Mouse (Mus musculus) thymus, postnatal 4 days (tissue): ENCODE data around the gene Aig1.

Experiments used
- DNase-seq: peaks from one replicate; pipeline ENCODE4 v3.0.0; 2021

Gene Aig1

GRCm38 (mm10) chr10:13844864-13845263, 23.9 kb downstream of the Aig1 start:
- no peak for DNase-seq

- DNase-seq: no peak
Observed at GRCm38 (mm10) chr10:13843746-13844145, 25.0 kb downstream of the Aig1 start.

DNA sequence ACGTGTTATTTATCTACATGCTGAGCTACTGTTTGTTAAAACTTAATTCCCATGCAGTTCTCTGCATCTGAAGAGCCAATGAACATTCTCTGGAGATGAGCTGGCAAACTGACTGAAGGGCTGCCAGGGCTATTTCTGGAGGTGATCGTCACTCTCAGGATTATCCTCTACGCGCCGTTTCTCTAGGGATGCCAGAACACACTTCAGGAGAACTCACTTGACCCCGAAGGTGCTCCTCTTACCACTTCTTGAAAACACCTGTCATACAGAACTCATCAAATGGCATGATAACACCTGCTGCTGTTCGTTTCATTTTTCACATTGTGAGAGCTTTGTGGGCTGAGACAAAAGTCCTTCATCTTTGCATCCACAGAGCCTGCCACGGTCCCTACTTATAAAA, 25.9 kb downstream of the Aig1 start:
- no peak for DNase-seq

DNA sequence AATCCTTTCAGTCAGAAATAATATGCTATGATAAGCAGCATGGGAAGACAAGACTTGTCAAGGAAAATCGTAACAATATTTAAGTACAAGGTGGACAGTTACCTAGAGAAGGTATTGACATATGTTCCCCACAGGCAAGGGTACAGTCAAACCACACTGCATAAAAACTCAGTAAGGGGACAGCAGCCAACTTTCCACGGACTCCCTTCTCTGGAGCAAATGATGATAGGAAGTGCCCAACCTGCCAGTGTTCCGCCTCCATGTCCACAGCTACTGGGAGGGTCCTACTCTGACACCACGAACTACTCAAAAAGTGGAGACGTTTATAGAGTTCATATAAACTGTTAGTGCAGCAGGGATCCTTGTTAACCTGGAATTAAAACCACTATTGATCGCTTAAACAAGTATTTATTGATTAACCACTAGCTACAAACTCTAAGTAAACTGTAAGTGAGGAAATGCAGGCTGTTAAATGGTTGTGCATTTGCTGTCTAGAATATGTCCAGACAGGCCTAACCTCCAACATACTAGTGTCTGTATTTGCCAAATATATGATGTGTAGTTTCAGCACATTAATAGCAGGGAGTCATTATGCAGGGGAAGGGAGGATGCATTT, 30.2 kb downstream of the Aig1 start:
- no peak for DNase-seq

- DNase-seq: no peak
Observed at GRCm38 (mm10) chr10:13837709-13838456, 30.9 kb downstream of the Aig1 start.

DNA sequence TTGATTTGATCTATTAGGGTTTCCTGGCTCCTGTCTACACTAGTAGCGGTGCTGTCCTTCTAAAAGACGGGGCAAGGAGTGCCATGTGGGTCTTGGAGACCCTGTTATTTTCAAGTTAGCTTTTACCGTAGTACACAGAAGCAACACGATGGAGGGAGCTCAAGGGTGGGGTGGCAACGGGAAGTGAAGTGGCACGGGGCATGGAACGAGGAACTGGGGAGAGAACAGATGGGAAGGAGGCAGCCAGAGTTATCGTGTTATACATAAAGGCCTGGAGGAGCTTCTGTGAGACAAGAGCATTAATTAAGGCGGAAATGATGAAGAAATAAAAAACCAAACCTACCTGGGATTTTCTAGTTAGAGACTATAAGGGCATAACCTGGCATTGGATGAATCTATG, 31.8 kb downstream of the Aig1 start:
- no peak for DNase-seq

DNA sequence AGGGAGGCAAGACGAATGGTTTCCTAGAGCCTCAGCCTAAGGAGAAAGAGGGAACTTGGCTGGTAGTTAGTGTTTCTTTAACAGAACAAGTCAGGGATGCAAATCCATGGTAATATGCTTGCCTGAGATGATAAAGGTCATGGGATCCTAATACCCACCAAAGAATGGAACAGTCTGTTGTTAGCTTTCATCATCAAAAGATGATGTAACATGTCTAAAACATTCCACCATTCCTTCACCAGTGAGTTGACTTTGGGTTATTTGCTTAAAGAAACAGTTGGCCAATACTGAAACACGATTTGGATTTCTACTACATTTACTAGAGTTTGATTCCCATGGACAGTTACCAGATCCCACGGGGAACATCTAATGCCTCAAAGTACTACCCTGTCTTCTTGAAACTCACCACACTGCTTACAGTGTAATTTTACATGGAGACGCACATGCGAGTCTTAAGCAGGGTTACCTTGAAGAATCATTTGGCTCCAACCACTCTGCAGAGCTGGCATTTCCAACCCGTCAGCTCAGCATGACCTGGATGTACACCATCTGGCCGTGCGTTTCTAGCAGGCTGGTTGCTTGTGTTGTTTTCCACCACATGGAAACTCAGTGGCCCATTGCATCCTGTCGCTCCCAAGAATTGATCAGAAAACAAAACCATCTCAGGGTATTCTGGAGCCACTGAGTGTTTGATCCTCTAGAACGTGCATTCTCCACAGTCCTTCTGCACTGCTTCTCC, 32.9 kb downstream of the Aig1 start:
- no peak for DNase-seq

DNA sequence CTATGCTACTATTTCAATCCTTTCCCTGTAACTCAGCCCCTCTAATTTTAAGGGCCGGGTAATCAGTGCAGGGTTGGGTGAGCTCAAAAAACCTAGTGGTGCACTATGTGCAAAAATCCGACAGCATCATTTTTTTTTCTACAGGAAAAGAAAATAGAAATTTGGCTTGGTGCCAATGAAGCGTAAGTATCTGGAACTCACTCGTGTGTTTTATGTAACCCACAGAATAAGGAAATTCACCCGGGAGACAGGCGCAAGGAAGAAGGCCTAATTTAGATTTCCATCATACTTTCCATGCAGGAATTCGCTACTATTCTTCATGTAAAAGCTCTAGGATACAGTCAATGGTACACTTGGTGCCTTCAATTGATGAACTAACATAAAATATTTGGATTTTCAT, 34.7 kb downstream of the Aig1 start:
- DNase-seq: no peak

DNA sequence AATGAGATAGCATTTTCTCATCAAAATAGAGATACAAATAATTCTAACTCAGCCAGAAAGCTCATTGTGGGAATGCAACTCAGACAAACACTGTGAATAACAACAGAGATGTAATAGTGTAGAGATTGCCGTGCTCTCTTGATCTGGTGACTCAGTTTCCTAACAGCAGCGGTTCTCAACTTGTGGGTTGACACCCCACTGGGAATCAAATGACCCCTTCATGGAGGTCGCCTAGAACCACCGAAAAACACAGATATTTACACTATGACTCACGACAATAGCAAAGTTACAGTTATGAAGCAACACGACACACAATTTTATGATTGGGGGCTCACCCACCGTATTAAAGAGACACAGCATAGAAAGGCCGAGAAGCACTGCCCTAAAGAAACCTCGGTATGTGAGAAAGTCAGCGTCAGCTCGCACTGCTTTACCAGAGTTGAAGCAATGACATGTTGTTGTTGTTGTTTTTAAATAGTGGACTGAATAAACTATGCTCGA, 35.7 kb downstream of the Aig1 start:
- DNase-seq: no peak

- DNase-seq: no peak
Observed at GRCm38 (mm10) chr10:13832546-13833033, 36.2 kb downstream of the Aig1 start.

GRCm38 (mm10) chr10:13827150-13827549, 41.6 kb downstream of the Aig1 start:
- no peak for DNase-seq

GRCm38 (mm10) chr10:13813591-13813990, 55.2 kb downstream of the Aig1 start:
- no peak for DNase-seq

DNA sequence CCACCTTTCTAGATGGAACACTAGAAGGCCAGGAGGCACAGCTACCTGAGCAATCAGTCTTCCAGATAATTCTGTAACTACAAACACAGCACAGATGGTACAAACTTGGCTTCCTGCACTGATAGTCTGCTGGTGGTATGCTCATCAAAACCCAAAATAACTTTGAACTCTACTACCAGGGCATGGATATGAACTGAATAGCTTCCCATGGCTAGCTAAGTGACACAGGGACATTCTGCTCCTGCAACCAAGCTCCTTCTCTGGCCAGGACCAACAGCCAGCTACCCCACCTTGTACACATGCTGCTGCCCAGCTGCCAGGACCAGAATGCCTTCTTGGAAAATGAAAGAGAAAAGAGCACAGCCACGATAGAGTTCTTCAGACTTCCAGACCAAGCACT, 60.5 kb downstream of the Aig1 start:
- no peak for DNase-seq

GRCm38 (mm10) chr10:13806806-13807205, 62.0 kb downstream of the Aig1 start:
- DNase-seq: no peak

DNA sequence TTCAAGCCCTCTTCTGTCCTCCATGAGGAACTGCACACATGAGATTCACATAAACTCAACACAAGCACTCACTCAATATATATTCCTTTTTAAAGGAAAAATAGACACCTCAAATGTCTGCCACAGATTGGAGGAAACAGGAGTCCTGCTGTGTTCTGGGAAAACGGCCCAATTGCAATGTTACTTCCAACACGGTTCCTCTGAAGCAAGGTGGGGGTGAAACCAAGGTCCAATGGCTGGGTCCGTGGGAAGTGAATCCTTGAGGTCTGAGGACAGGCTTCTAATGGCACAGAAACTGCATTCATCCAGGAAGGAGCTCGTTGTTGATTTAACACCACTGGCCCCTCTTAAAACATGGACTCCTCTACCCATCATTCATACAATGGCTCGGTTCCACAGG, 67.5 kb downstream of the Aig1 start:
- no peak for DNase-seq

DNA sequence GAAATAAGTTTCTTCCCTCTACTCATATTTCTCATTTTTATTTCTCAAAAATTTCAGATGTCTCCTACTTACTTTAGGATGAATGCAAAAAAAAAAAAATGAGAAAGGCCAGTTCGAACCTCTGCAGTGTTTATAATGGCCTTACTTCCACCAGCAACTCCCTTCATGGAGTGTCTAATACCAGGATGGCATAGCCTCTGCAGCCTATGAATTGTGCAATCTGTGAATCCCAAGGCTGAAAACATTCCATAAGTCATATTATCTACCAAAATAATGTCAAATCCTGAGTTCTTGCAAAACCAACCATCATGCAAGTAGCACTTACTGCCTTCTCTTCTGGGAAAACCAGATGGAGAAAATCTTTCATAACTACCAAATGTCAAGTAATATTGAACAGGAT, 75.3 kb downstream of the Aig1 start:
- no peak for DNase-seq

DNA sequence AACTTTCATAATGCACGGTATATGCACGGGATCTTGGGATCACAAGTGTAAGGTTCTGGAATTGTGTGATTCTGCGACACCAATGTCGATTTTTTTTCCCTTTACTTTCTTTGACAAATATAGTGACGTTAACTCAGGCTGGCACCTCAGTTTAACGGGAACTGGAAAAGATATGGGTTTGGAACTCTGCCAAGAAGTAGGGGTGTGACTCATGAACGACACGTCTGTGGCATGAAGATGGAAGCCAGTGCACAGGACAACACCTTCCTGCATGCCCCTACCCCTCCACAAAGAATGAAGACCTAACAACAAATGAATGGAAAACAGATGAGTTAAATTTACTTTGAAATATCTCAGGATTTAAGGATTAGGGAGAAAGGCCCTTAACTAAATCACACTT, 76.0 kb downstream of the Aig1 start:
- no peak for DNase-seq

DNA sequence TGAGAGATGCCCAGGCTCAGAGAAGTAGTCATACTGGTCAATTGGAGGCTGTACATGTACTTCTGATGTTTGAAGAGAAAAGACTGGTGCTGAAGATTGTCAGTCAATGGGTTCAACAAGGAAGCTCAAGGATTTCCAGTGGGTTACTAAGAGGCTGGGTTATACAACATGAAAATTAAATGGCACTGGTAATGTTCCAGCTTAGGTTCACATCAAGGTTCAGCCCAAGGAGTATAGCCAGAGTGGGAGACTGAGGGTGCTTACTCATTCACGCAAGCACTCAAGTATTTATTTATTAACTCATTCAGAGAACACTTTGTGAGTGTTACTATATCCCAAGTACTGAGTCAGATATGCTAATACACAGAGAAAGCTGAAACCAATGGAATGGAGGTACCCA, 79.2 kb downstream of the Aig1 start:
- no peak for DNase-seq

GRCm38 (mm10) chr10:13788057-13788456, 80.7 kb downstream of the Aig1 start:
- no peak for DNase-seq

DNA sequence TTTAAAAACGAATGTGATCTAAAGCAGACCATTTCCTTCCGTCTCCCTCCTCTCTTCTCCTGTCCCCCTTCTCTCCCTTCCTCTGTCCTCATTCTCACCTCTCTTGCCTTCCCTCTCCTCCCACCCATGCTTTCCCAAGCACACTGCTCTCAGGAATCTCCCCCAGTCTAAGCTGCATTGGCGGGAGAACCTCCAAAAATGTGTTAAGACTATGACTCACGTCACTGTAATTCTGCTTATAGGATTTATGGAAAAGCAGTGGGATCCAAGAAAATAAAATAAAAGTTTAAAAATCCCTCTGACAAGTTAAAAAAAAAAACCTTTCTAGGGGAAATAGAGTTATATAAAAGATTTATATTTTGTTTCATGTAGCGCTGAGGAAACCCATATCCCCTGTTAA, 86.0 kb downstream of the Aig1 start:
- DNase-seq: no peak

DNA sequence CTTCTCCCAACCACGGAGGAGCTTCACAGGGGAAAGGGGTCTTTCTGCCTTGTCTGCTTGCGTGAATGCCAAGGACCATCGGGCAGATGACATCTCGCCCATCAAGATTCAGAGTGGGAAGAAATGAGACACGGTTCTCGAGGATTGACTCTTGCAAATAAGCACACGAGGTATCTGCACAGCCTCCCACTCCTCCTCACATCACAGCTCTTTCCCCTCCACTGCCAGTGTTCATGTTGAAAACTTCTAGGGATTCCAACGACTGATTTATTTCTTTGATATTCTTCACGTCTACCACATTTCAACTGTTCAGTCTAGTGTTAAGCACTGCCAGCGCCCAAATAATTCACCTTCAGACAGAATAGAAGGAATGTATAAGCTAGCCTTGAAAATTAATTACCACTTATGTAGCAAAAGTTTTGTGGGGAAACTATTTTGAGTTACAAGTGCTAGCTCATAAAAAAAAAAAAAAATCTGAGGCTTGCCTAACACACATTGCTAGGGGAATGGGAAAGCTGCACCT, 86.5 kb downstream of the Aig1 start:
- DNase-seq: no peak

DNA sequence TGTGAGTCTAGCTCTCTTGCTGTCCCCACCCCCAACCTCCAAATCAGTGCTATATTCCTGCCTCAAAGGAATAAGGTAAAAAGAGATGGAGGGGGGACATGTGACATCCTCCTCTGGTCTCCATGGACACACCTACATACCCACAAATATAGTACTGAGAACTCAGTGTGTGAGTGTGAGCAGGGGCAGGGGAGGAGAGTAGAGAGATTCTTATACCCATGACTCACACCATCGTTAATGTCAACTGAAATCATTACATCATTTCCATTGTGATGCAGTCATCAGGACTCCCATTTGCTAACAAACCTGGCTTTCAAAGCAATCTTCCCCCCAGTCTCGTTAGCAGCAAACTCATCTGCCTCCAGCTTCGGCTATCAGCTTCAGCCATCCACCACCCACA, 92.8 kb downstream of the Aig1 start:
- DNase-seq: no peak

DNA sequence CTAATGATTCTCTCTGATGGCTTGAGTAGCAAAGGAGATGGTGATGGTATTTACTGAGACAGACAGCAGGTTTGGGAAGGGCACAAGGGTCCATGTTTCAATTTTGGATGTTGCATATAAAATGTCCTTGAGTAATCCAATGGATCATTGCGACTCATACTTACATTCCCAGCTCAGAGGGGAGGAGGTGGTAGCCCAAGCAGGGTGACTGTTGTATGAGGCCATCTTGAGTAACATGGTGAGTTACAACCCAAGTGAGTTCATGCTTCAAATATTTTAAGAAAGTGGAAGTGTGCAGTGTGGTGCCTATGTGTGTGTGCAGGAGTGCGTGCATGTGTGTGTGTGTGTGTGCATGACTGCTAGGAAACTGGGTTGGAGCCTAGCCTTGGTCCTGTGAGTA, 93.4 kb downstream of the Aig1 start:
- no peak for DNase-seq

GRCm38 (mm10) chr10:13774910-13775309, 93.9 kb downstream of the Aig1 start:
- DNase-seq: no peak
